Mouse (Mus musculus) kidney, adult 2 months (tissue): ENCODE results near the gene Ccdc54.

ENCODE experiments used
- CTCF ChIP-seq: fragments of 200-500 bp; conservative IDR thresholded peaks from 2 replicates; pipeline ENCODE4 v1.5.1; 2011; ENCODE audit warnings: low read depth, mild to moderate bottlenecking, control low read depth, low read length, moderate library complexity, mixed read lengths; ENCODE audit not compliant: insufficient read depth, insufficient read length
- POLR2A ChIP-seq: fragments of 200-500 bp; IDR thresholded peaks from one replicate; pipeline ENCODE4 v1.6.1; 2011; ENCODE audit warnings: low read depth, low read length, control low read depth

- TF ChIP-seq CTCF (no peak), POLR2A (no peak)
Measured at GRCm38 (mm10) chr16:50553828-50554227, 37.1 kb downstream of the Ccdc54 start.
